Mouse (Mus musculus) liver, postnatal 0 days (tissue): Measurements from ENCODE around the gene St5.

ENCODE experiments used
- CTCF ChIP-seq: sonication (generic); IDR thresholded peaks from 2 replicates; pipeline ENCODE4 v1.5.1; 2016; ENCODE audit warnings: antibody characterized with exemption, low read depth
- EP300 ChIP-seq: IDR thresholded peaks from 2 replicates; pipeline ENCODE4 v1.6.1; 2016; ENCODE audit warnings: antibody characterized with exemption, low read depth, mild to moderate bottlenecking

DNA sequence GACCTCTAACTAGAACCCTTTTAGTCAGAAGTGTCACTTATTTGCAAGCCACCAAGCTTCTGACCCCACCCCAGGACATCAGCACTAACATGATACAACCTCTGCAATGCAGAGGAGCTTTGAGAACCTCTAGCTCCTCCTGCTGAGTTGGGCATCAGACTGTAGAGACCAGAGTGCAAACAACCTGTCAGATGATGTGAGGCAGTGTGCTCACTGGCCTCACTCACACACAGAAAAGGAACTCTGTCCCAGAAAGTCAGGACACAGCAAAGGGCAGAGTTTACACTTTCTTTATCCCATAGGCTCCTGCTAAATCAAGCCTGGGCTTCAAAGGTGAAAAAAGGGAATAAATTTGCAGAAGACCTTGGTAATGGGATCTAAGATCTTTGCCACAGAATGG, 137.1 kb downstream of the St5 start:
- TF ChIP-seq EP300: no peak
- no peak for TF ChIP-seq CTCF
